Mouse (Mus musculus) MEL (cell line): ENCODE data around the gene Ccr4. TPM values are rescaled to one million over a fixed set of nuclear protein-coding genes. Genes with fewer than 3 reads are reported as not detected.
"Not testable (repeated sequence)": the region's sequence is repeated elsewhere in the genome, so short reads cannot be mapped to it uniquely, and the experiment has no call there.

Experiments
- DNase-seq: peaks from one replicate; pipeline ENCODE4 v3.0.0; 2011; ENCODE audit warnings: low read depth, low spot score
- H3K27ac ChIP-seq: 2 replicates; pipeline ENCODE4 v1.5.1; 2012; ENCODE audit warnings: low read depth, mild to moderate bottlenecking, control low read depth, low read length, moderate library complexity; ENCODE audit not compliant: control insufficient read depth
- H3K27me3 ChIP-seq, 2 experiments: fragments of 150-350 bp in 1 of 2; sonication (generic) in 1 of 2; 2 replicates each; pipeline ENCODE4 v1.6.1; 2012; ENCODE audit warnings: low read length in 2 of 2, mild to moderate bottlenecking in 2 of 2, improper control_type of control experiment in 1 of 2, moderate library complexity in 1 of 2; ENCODE audit not compliant: insufficient read depth in 2 of 2, control insufficient read depth in 1 of 2
- H3K36me3 ChIP-seq, 2 experiments: 2 replicates each; pipeline ENCODE4 v1.6.1; 2012 to 2014; ENCODE audit warnings: low read length in 2 of 2, improper control_type of control experiment in 1 of 2, inconsistent platforms in 1 of 2, mild to moderate bottlenecking in 1 of 2; ENCODE audit not compliant: insufficient read depth in 2 of 2, control insufficient read depth in 1 of 2
- H3K4me1 ChIP-seq, 2 experiments: fragments of 150-350 bp in 1 of 2; sonication (generic) in 1 of 2; 2 replicates each; pipeline ENCODE4 v1.6.1; 2012; ENCODE audit warnings: low read length in 2 of 2, improper control_type of control experiment in 1 of 2, mild to moderate bottlenecking in 1 of 2; ENCODE audit not compliant: insufficient read depth in 2 of 2, control insufficient read depth in 1 of 2
- H3K4me3 ChIP-seq, 2 experiments: fragments of 150-350 bp in 1 of 2; sonication (generic) in 1 of 2; 2 replicates each; pipeline ENCODE4 v1.5.1; 2012; ENCODE audit warnings: low read depth in 2 of 2, low read length in 2 of 2, mild to moderate bottlenecking in 2 of 2, moderate library complexity in 2 of 2, control low read depth in 1 of 2, improper control_type of control experiment in 1 of 2; ENCODE audit not compliant: control insufficient read depth in 1 of 2, insufficient read depth in 1 of 2
- H3K79me2 ChIP-seq: 2 replicates; pipeline ENCODE4 v1.6.1; 2012; ENCODE audit warnings: mild to moderate bottlenecking, low read length, moderate library complexity; ENCODE audit not compliant: control insufficient read depth, poor library complexity, insufficient read depth
- H3K9ac ChIP-seq: 2 replicates; pipeline ENCODE4 v1.6.1; 2012; ENCODE audit warnings: low read depth, mild to moderate bottlenecking, control low read depth, low read length, moderate library complexity; ENCODE audit not compliant: control insufficient read depth, poor library complexity, severe bottlenecking
- H3K9me3 ChIP-seq: fragments of 150-350 bp; sonication (generic); replicated peaks from 2 replicates; pipeline ENCODE4 v1.6.1; 2012; ENCODE audit warnings: mild to moderate bottlenecking, low read length, improper control_type of control experiment, moderate library complexity; ENCODE audit not compliant: insufficient read depth
- CHD1 ChIP-seq: IDR thresholded peaks from 2 replicates; pipeline ENCODE4 v1.6.1; 2012; ENCODE audit warnings: low read depth, mild to moderate bottlenecking, inconsistent platforms, low read length, improper control_type of control experiment
- CHD2 ChIP-seq: IDR thresholded peaks from 2 replicates; pipeline ENCODE4 v1.6.1; 2011; ENCODE audit warnings: low read length, improper control_type of control experiment
- ELF1 ChIP-seq: IDR thresholded peaks from 2 replicates; pipeline ENCODE4 v1.6.1; 2014; ENCODE audit warnings: low read depth, mild to moderate bottlenecking, inconsistent platforms, low read length, improper control_type of control experiment, moderate library complexity
- GABPA ChIP-seq: IDR thresholded peaks from 2 replicates; pipeline ENCODE4 v1.6.1; 2012; ENCODE audit warnings: low read depth, mild to moderate bottlenecking, inconsistent platforms, low read length, improper control_type of control experiment, moderate library complexity
- HCFC1 ChIP-seq: IDR thresholded peaks from 2 replicates; pipeline ENCODE4 v1.6.1; 2012; ENCODE audit warnings: low read depth, mild to moderate bottlenecking, inconsistent platforms, low read length, improper control_type of control experiment, moderate library complexity
- MAFK ChIP-seq: IDR thresholded peaks from 2 replicates; pipeline ENCODE4 v1.6.1; 2011; ENCODE audit warnings: low read depth, mild to moderate bottlenecking, low read length, improper control_type of control experiment, borderline replicate concordance
- MAZ ChIP-seq: IDR thresholded peaks from 2 replicates; pipeline ENCODE4 v1.6.1; 2012; ENCODE audit warnings: low read depth, mild to moderate bottlenecking, inconsistent platforms, low read length, improper control_type of control experiment
- MYC ChIP-seq: IDR thresholded peaks from 2 replicates; pipeline ENCODE4 v1.6.1; 2011; ENCODE audit warnings: low read depth, mild to moderate bottlenecking, low read length, improper control_type of control experiment, moderate library complexity
- NELFE ChIP-seq: IDR thresholded peaks from 2 replicates; pipeline ENCODE4 v1.6.1; 2011; ENCODE audit warnings: low read depth, low read length, improper control_type of control experiment
- POLR2A ChIP-seq, 2 experiments: IDR thresholded peaks; 2 replicates each; pipeline ENCODE4 v1.6.1; 2011 to 2012; ENCODE audit warnings: low read length in 2 of 2, mild to moderate bottlenecking in 2 of 2, control low read depth in 1 of 2, improper control_type of control experiment in 1 of 2, low read depth in 1 of 2, moderate library complexity in 1 of 2; ENCODE audit not compliant: control insufficient read depth in 1 of 2, insufficient read depth in 1 of 2, poor library complexity in 1 of 2
- RAD21 ChIP-seq: IDR thresholded peaks from 2 replicates; pipeline ENCODE4 v1.6.1; 2011; ENCODE audit warnings: mild to moderate bottlenecking, low read depth, low read length, improper control_type of control experiment
- TCF12 ChIP-seq: IDR thresholded peaks from 2 replicates; pipeline ENCODE4 v1.6.1; 2014; ENCODE audit warnings: low read depth, mild to moderate bottlenecking, inconsistent platforms, low read length, improper control_type of control experiment, moderate library complexity
- UBTF ChIP-seq: IDR thresholded peaks from 2 replicates; pipeline ENCODE4 v1.6.1; 2012; ENCODE audit warnings: low read depth, mild to moderate bottlenecking, inconsistent platforms, low read length, improper control_type of control experiment, moderate library complexity, borderline replicate concordance; ENCODE audit not compliant: insufficient read depth
- ZKSCAN1 ChIP-seq: IDR thresholded peaks from 2 replicates; pipeline ENCODE4 v1.6.1; 2012; ENCODE audit warnings: low read depth, mild to moderate bottlenecking, inconsistent platforms, low read length, improper control_type of control experiment, moderate library complexity
- ZMIZ1 ChIP-seq: IDR thresholded peaks from 2 replicates; pipeline ENCODE4 v1.6.1; 2012; ENCODE audit warnings: low read depth, mild to moderate bottlenecking, inconsistent platforms, low read length, improper control_type of control experiment, moderate library complexity
- ZNF384 ChIP-seq: IDR thresholded peaks from 2 replicates; pipeline ENCODE4 v1.6.1; 2012; ENCODE audit warnings: low read depth, mild to moderate bottlenecking, inconsistent platforms, low read length, improper control_type of control experiment
- polyA plus RNA-seq, 2 experiments: library from polyadenylated mRNA; stranded (reverse) in 1 of 2; unstranded in 1 of 2; fragments of >175 nt in 1 of 2; fragments of >200 nt in 1 of 2; gene quantifications; 2 replicates each; pipeline versions ENCODE4 v1.2.1 to v1.2.4; 2012; ENCODE audit warnings: low replicate concordance in 2 of 2, low read depth in 1 of 2; ENCODE audit not compliant: insufficient read length in 2 of 2, insufficient read depth in 1 of 2, missing spikeins in 1 of 2
- total RNA-seq: library from RNA; depleted of rRNA; stranded (reverse); fragments of 300-350 nt; gene quantifications from 2 replicates; pipeline ENCODE4 v1.2.3, GENCODE M21; 2012

Gene Ccr4
- total and polyA plus RNA-seq, 3 experiments, result 0.15 TPM; not detected in 2

DNA sequence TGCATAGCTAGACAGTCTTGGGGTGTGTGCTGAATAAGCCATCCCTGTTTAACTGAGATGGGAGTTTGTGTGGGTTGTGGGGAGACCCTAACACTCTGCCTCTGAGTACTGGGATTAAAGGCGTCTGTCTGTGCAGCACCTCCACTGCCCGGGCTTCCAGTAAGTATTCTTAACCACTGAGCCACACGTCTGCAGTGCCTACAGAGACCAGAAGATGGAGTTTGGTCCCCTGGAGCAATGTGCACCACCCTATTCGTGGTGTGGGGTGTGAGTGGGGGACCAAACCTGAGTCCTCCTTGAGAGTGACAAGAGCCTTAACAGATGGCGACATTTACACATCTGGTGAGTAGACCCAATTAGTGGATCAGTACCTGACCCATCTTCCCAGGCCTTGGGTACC is 17.3 kb upstream of the Ccr4 start:
- no peaks in the 10 kb centered on the region for H3K9me3 ChIP-seq
- no peak overlapping the region for H3K27ac ChIP-seq
- no peaks in the 10 kb centered on the region for H3K79me2 ChIP-seq
- H3K36me3 ChIP-seq, result no peaks in the 10 kb centered on the region
- no peak overlapping the region for H3K4me3 ChIP-seq
- TF ChIP-seq RAD21 (no peak), ZNF384 (no peak), POLR2A (IDR thresholded peaks at IDR 0.05; ENCODE audit: control insufficient read depth in 1 of 2, insufficient read depth in 1 of 2, low read depth in 1 of 2, low read length in 2 of 2, poor library complexity in 1 of 2) (no peak), MYC (no peak), MAFK (no peak), CHD1 (no peak), TCF12 (no peak), MAZ (no peak), ZKSCAN1 (no peak), HCFC1 (no peak), CHD2 (no peak), ELF1 (no peak), GABPA (no peak), ZMIZ1 (no peak), UBTF (no peak), NELFE (no peak)
- no peaks in the 10 kb centered on the region for H3K27me3 ChIP-seq
- no peak for DNase-seq
- H3K9ac ChIP-seq, result no peak overlapping the region
- H3K4me1 ChIP-seq, result no peaks in the 10 kb centered on the region

DNA sequence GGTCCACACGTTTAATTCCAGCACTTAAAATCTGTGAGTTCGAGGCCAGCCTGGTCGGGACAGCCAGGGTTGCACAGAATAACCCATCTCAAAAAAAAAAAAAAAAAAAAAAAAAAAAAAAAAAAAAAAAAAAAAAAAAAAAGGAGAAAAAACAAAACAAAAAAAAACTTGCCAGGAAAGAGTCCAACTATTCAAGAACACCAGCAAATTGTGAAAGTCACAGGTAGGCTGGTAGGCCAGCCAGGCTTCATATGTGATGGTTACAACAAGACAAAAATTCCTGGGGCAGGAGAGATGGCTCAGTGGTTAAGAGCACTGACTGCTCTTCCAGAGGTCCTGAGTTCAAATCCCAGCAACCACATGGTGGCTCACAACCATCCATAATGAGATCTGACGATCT is 15.8 kb upstream of the Ccr4 start:
- DNase-seq, H3K9me3 ChIP-seq, H3K27me3 ChIP-seq, H3K4me1 ChIP-seq, H3K27ac ChIP-seq, H3K4me3 ChIP-seq, H3K9ac ChIP-seq, H3K36me3 ChIP-seq, H3K79me2 ChIP-seq: not testable (repeated sequence)
- TF ChIP-seq ZNF384, result peak; percentile 48; the same call in 1 of the 2 replicates
